Mouse (Mus musculus): ENCODE results near the gene Mbip. TPM values are rescaled to one million over a fixed set of nuclear protein-coding genes. Genes with fewer than 3 reads are reported as not detected.

Gene Mbip
- polyA plus RNA-seq, 2 experiments, result 6.9 to 7.8 TPM

DNA sequence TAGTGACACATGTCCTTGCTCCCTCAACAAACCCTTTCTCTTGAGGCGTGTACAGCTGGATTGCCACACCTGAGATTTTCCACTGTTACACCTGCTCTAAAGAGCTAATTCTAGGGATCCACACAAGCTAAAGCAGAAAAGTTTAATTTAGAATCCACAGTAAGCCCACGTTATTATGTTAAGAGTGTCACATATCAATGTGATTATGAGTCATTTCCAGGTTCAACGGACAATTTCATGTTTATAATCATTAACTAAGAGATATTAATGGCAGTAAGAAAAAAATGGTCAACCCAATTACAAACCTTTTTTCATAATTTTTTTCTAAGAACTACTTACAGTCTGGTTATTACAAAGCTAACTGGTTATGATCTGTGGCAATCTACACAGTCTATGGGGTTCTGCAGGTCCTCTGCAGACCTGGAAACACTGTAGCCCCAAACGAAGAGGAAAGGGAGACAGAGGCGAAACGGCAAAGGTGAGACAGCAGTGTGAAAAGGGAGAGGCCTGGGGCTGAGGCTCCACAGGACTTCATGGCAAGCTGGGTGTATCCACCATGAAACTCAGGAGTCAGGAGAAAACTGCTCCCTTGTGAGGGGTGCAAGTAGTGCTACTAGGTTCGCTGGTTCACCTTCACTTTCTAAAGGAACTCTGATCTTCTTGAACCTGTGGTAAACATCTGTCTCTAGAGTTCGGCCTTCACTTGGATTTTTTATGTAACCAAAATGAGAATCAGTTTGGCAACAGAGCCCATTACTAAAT is 6.2 kb downstream of the Mbip start:
- Histone ChIP-seq H3K4me1 (replicated peaks; ENCODE audit: control insufficient read depth in 2 of 2, insufficient read depth in 2 of 2, low read length in 1 of 2) (no peaks in the 10 kb centered on the region), H3K4me2 (ENCODE audit: low read depth) (no peak overlapping the region), H3K9ac (replicated peaks) (no peak overlapping the region), H3K27ac (no peak overlapping the region), H3K27me3 (ENCODE audit: control insufficient read depth, insufficient read depth, low read length) (no peaks in the 10 kb centered on the region), H3K9me3 (ENCODE audit: control insufficient read depth, low read length) (no peaks in the 10 kb centered on the region), H3K36me3 (replicated peaks; ENCODE audit: control insufficient read depth, insufficient read depth, low read depth) (no peaks in the 10 kb centered on the region), H3K4me3 (ENCODE audit: insufficient read depth in 1 of 2, low read depth in 2 of 2, low read length in 2 of 2) (no peak overlapping the region)
- TF ChIP-seq CTCF (IDR thresholded peaks at IDR 0.05; ENCODE audit: low read depth), result no peak
- TF ChIP-seq EP300 (IDR thresholded peaks at IDR 0.05; ENCODE audit: low read depth), result no peak
- DNase-seq (ENCODE audit: low read depth in 3 of 3, low spot score in 3 of 3) (no peak), ATAC-seq (ENCODE audit: insufficient read depth) (no peak)
- 79% methylated on average over 8 of the region's 8 CpGs for WGBS (ENCODE audit: insufficient replicate concordance)

DNA sequence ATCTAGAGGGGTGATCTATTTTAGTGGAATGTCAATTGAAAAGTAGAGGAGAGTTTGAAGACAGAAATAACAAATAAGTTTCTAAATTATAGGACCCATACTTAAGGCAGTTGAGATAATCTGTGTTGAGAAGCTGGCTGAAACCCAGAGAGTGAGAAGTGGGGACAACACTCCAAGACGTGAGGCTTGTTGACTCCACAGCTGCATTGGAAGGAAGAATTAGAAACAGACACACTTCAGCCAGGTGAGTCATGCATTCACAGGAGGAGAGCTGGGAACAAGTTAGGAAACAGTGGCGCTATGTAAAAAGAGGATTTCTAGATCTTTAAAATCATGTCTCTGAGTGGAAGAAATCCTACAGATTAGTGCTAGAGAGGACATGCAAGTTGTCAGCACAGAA is 12.2 kb downstream of the Mbip start:
- H3K27ac ChIP-seq, result no peak overlapping the region
- H3K36me3 ChIP-seq (replicated peaks; ENCODE audit: control insufficient read depth, insufficient read depth, low read depth), result peaks cover 6% of the 10 kb centered on the region
- no peaks in the 10 kb centered on the region for H3K9me3 ChIP-seq (ENCODE audit: control insufficient read depth, low read length)
- DNase-seq (ENCODE audit: low read depth in 3 of 3, low spot score in 3 of 3) (no peak), ATAC-seq (ENCODE audit: insufficient read depth) (no peak)
- no peaks in the 10 kb centered on the region for H3K27me3 ChIP-seq (ENCODE audit: control insufficient read depth, insufficient read depth, low read length)
- H3K9ac ChIP-seq (replicated peaks), result no peak overlapping the region
- H3K4me3 ChIP-seq (ENCODE audit: insufficient read depth in 1 of 2, low read depth in 2 of 2, low read length in 2 of 2), result no peak overlapping the region
- H3K4me1 ChIP-seq (replicated peaks; ENCODE audit: control insufficient read depth in 2 of 2, insufficient read depth in 2 of 2, low read length in 1 of 2), result no peaks in the 10 kb centered on the region
- 69% methylated on average over 2 of the region's 2 CpGs for WGBS (ENCODE audit: insufficient replicate concordance)
- H3K4me2 ChIP-seq (ENCODE audit: low read depth), result no peak overlapping the region
- TF ChIP-seq EP300 (IDR thresholded peaks at IDR 0.05; ENCODE audit: low read depth) (no peak), CTCF (IDR thresholded peaks at IDR 0.05; ENCODE audit: low read depth) (no peak)

DNA sequence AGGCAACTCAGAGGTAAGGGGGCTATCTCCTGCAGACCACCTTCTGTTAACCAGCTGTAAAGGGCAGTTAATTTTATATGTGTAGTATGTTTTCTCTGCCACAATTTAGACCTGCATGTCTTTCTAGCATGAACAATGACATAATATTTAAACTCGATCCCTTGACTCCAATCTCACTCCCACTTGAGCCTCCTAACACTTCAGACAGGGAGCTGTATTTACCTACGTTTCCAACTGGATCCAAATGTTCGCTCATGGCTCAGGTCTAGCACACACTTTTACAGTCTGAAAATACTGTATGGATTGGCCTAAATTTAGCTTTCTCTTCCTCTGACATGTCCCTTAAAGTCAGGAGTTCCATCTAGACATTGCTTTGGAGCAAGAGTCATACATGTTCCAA is 13.2 kb downstream of the Mbip start:
- Histone ChIP-seq H3K4me3 (ENCODE audit: insufficient read depth in 1 of 2, low read depth in 2 of 2, low read length in 2 of 2) (no peak overlapping the region), H3K27me3 (ENCODE audit: control insufficient read depth, insufficient read depth, low read length) (no peaks in the 10 kb centered on the region), H3K9ac (replicated peaks) (no peak overlapping the region), H3K4me2 (ENCODE audit: low read depth) (no peak overlapping the region), H3K27ac (no peak overlapping the region), H3K9me3 (ENCODE audit: control insufficient read depth, low read length) (no peaks in the 10 kb centered on the region), H3K36me3 (replicated peaks; ENCODE audit: control insufficient read depth, insufficient read depth, low read depth) (peaks cover 6% of the 10 kb centered on the region), H3K4me1 (replicated peaks; ENCODE audit: control insufficient read depth in 2 of 2, insufficient read depth in 2 of 2, low read length in 1 of 2) (no peaks in the 10 kb centered on the region)
- no peak for ATAC-seq (ENCODE audit: insufficient read depth)
- 76% methylated on average over 3 of the region's 3 CpGs for WGBS (ENCODE audit: insufficient replicate concordance)
- TF ChIP-seq CTCF (IDR thresholded peaks at IDR 0.05; ENCODE audit: low read depth), result no peak
- no peak for TF ChIP-seq EP300 (IDR thresholded peaks at IDR 0.05; ENCODE audit: low read depth)
- no peak for DNase-seq (ENCODE audit: low read depth in 3 of 3, low spot score in 3 of 3)

DNA sequence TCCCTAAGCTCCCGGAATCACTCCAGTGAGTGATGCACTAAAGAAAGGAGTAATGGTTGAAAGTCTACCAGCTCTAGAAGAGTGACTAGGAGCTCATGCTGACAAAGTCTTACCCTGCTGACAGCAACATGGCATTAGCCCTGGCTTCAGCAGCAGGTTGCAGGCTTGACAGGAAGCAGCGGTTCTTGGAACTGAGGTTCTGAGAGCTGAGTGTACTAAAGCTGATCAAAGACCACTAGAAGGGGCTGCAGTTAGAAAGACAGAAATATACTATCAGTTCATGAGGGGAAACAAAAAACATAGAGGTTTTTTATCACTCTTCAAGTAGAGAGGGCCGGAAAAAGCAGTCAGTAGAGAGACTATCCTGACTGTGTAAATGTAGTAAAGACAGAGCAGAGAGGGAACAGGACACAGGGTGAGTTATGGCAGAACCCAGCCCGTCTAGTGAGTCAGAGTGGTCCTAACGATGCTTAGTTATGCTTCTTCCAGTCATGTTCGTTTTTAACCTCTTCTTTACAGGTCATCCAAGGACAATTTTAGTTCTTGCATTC is 18.2 kb downstream of the Mbip start:
- Histone ChIP-seq H3K4me3 (ENCODE audit: insufficient read depth in 1 of 2, low read depth in 2 of 2, low read length in 2 of 2) (no peak overlapping the region), H3K9ac (replicated peaks) (no peak overlapping the region), H3K4me1 (replicated peaks; ENCODE audit: control insufficient read depth in 2 of 2, insufficient read depth in 2 of 2, low read length in 1 of 2) (no peaks in the 10 kb centered on the region), H3K4me2 (ENCODE audit: low read depth) (no peak overlapping the region), H3K9me3 (ENCODE audit: control insufficient read depth, low read length) (no peaks in the 10 kb centered on the region), H3K27me3 (ENCODE audit: control insufficient read depth, insufficient read depth, low read length) (no peaks in the 10 kb centered on the region), H3K36me3 (replicated peaks; ENCODE audit: control insufficient read depth, insufficient read depth, low read depth) (peaks cover 1% of the 10 kb centered on the region), H3K27ac (no peak overlapping the region)
- WGBS (ENCODE audit: insufficient replicate concordance), result 75% methylated on average over 6 of the region's 6 CpGs
- no peak for ATAC-seq (ENCODE audit: insufficient read depth)
- DNase-seq (ENCODE audit: low read depth in 3 of 3, low spot score in 3 of 3), result no peak
- no peak for TF ChIP-seq CTCF (IDR thresholded peaks at IDR 0.05; ENCODE audit: low read depth)
- no peak for TF ChIP-seq EP300 (IDR thresholded peaks at IDR 0.05; ENCODE audit: low read depth)

DNA sequence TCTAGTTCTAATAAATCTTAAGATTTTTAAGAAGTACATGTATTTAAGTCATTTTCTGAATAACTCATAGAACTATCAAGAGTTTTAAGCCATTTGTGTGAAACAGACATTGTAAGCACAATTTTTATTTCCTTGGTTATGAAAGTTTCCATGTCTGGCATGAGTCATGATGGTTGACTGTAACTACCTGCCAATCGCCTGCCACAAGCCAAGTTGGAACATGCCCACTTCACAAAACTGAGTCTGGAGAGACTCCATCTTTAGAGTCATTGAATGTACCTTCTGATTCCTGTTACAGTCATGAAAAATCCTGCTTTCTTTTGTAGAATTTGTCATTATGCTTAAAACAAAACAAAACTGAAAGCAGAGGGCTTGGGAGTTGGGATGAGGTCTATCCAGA is 19.8 kb downstream of the Mbip start:
- 72% methylated on average over 1 of the region's 1 CpGs for WGBS (ENCODE audit: insufficient replicate concordance)
- ATAC-seq (ENCODE audit: insufficient read depth) (no peak), DNase-seq (ENCODE audit: low read depth in 3 of 3, low spot score in 3 of 3) (no peak)
- Histone ChIP-seq H3K4me3 (ENCODE audit: insufficient read depth in 1 of 2, low read depth in 2 of 2, low read length in 2 of 2) (no peak overlapping the region), H3K27me3 (ENCODE audit: control insufficient read depth, insufficient read depth, low read length) (no peaks in the 10 kb centered on the region), H3K9me3 (ENCODE audit: control insufficient read depth, low read length) (no peaks in the 10 kb centered on the region), H3K36me3 (replicated peaks; ENCODE audit: control insufficient read depth, insufficient read depth, low read depth) (no peaks in the 10 kb centered on the region; the same call in 1 of the 2 replicates), H3K27ac (no peak overlapping the region), H3K4me2 (ENCODE audit: low read depth) (no peak overlapping the region), H3K9ac (replicated peaks) (no peak overlapping the region), H3K4me1 (replicated peaks; ENCODE audit: control insufficient read depth in 2 of 2, insufficient read depth in 2 of 2, low read length in 1 of 2) (no peaks in the 10 kb centered on the region)
- TF ChIP-seq CTCF (IDR thresholded peaks at IDR 0.05; ENCODE audit: low read depth) (no peak), EP300 (IDR thresholded peaks at IDR 0.05; ENCODE audit: low read depth) (no peak)

Data from liver, embryonic 14.5 days (tissue).